Mouse (Mus musculus) liver, postnatal 0 days (tissue): ENCODE measurements around the gene Rai2.

ENCODE experiments used
- CTCF ChIP-seq: sonication (generic); IDR thresholded peaks from 2 replicates; pipeline ENCODE4 v1.5.1; 2016; ENCODE audit warnings: antibody characterized with exemption, low read depth
- EP300 ChIP-seq: IDR thresholded peaks from 2 replicates; pipeline ENCODE4 v1.6.1; 2016; ENCODE audit warnings: antibody characterized with exemption, low read depth, mild to moderate bottlenecking

GRCm38 (mm10) chrX:161716865-161717763 lies at the start of gene Rai2:
- no peak for TF ChIP-seq CTCF
- TF ChIP-seq EP300: no peak
